9 mouse cellular contexts compared by ENCODE assay signal in genomic region chr9:13300041-13300441, GRCm38 (mm10). TPM values are rescaled to one million over a fixed set of nuclear protein-coding genes. Genes with fewer than 3 reads are reported as not detected.
A peak's percentile ranks its signal among the peaks of the same experiment; 100 is the strongest.
DNase-seq lines count a peak whose midpoint lies in the region; ATAC-seq lines count a peak whose summit lies in the region.
"Had no signal": no experiment of that assay in that cellular context is flagged by ENCODE, and none has a peak within 500 bp of the region (broad histone marks: within the 10 kb centered on the region; RNA-seq: fewer than 3 reads in every experiment).

No protein-coding gene starts in this region.

- no peaks in the 10 kb centered on the region for H3K36me3 ChIP-seq in midbrain, embryonic 10.5 days

- H3K4me1 ChIP-seq in midbrain, embryonic 10.5 days = peaks cover 82% of the 10 kb centered on the region

- H3K9me3 ChIP-seq in midbrain, embryonic 10.5 days (replicated peaks) = no peaks in the 10 kb centered on the region
- H3K9me3 ChIP-seq: megakaryocyte, embryonic 14.5 days had no signal

- ATAC-seq in megakaryocyte, adult 5-6 weeks (ENCODE audit: poor library complexity, severe bottlenecking) = no peak

- intact Hi-C loops in heart, postnatal 10 days (cut with DNase I) = no loop called here

- H3K27ac ChIP-seq in midbrain, embryonic 10.5 days (replicated peaks) = peak overlapping the region; percentile 28

- DNase-seq in adrenal gland, postnatal 14 days = peak; percentile 40
- DNase-seq in adrenal gland, adult 8-10 months = no peak
- peak; percentile 8 for DNase-seq in right cerebral cortex, postnatal 25 days
- DNase-seq in right cerebral cortex, postnatal 36 days (ENCODE audit: low spot score in 2 of 2) = no peak
- DNase-seq in heart, postnatal 10 days = peak; percentile 34 to 47
- no peak for DNase-seq in midbrain, embryonic 10.5 days (ENCODE audit: low spot score)
- no peak for DNase-seq in spleen, postnatal 36 days (ENCODE audit: low spot score in 2 of 2)

- H3K27me3 ChIP-seq in midbrain, embryonic 10.5 days (ENCODE audit: low read depth, poor library complexity, severe bottlenecking) = peaks cover 24% of the 10 kb centered on the region

- H3K4me3 ChIP-seq in midbrain, embryonic 10.5 days = peak overlapping the region; percentile 76
- H3K4me3 ChIP-seq: megakaryocyte, embryonic 14.5 days had no signal

- 69% methylated on average over 3 of the region's 3 CpGs for WGBS in midbrain, embryonic 10.5 days

RNA-seq across cellular contexts. Expression of gene Maml2, which starts 2.3 kb away (rescaled TPM):
- total RNA-seq in adrenal gland, postnatal 14 days (2021) = 6.1 and 10.2 TPM in 2 replicates
- 10 to 100 TPM in 2 of 4 experiments, 1 to 10 TPM in 2; 6.7 to 13.7 (median 9.6) TPM for total RNA-seq in adrenal gland, adult 8-10 months (2022)
- total RNA-seq in heart, postnatal 10 days (2021) = 1 to 10 TPM; 9.1 to 10.0 TPM
- polyA plus RNA-seq in midbrain, embryonic 10.5 days (2016; fragmentation: Nextera tagmentation; extraction: Ambion mirVana) = 8.6 and 11.5 TPM in 2 replicates
- total RNA-seq in megakaryocyte, adult 5-6 weeks (2015) = 2.0 and 3.0 TPM in 2 replicates
- total RNA-seq in megakaryocyte, adult 5-6 weeks (2017) = 0.62 and 0.77 TPM in 2 replicates

RNA-seq across cellular contexts. Expression of gene Ccdc82, which starts 53.3 kb away (rescaled TPM):
- total RNA-seq in adrenal gland, postnatal 14 days (2021) = 15.7 and 19.3 TPM in 2 replicates
- total RNA-seq in adrenal gland, adult 8-10 months (2022) = 10 to 100 TPM; 15.8 to 30.0 (median 21.9) TPM
- total RNA-seq in heart, postnatal 10 days (2021) = 10 to 100 TPM in 1 of 2 experiments, 1 to 10 TPM in 1; 9.9 to 10.1 TPM
- polyA plus RNA-seq in midbrain, embryonic 10.5 days (2016; fragmentation: Nextera tagmentation; extraction: Ambion mirVana) = 9.1 and 11.7 TPM in 2 replicates
- total RNA-seq in megakaryocyte, adult 5-6 weeks (2015) = 38.8 and 39.7 TPM in 2 replicates
- 60.1 and 67.5 TPM in 2 replicates for total RNA-seq in megakaryocyte, adult 5-6 weeks (2017)

RNA-seq across cellular contexts. Expression of gene Jrkl, which starts 54.4 kb away (rescaled TPM):
- 7.4 and 8.7 TPM in 2 replicates for total RNA-seq in adrenal gland, postnatal 14 days (2021)
- 1 to 10 TPM; 7.7 to 9.5 (median 8.0) TPM for total RNA-seq in adrenal gland, adult 8-10 months (2022)
- total RNA-seq in heart, postnatal 10 days (2021) = 1 to 10 TPM; 7.7 to 8.9 TPM
- 7.6 and 9.1 TPM in 2 replicates for polyA plus RNA-seq in midbrain, embryonic 10.5 days (2016; fragmentation: Nextera tagmentation; extraction: Ambion mirVana)
- total RNA-seq in megakaryocyte, adult 5-6 weeks (2015) = 12.0 and 13.3 TPM in 2 replicates
- 16.9 and 22.1 TPM in 2 replicates for total RNA-seq in megakaryocyte, adult 5-6 weeks (2017)

Comparison
In these comparisons a context has a peak if more than half of its experiments do, and no peak if none do; other contexts are left out.
1. DNase-seq: peak in adrenal gland, postnatal 14 days (single experiment), right cerebral cortex, postnatal 25 days (single experiment) and heart, postnatal 10 days (2 of 2); none in adrenal gland, adult 8-10 months (single experiment), right cerebral cortex, postnatal 36 days (0 of 2), midbrain, embryonic 10.5 days (single experiment) and spleen, postnatal 36 days (0 of 2).